Mouse (Mus musculus) intestine, embryonic 15.5 days (tissue): ENCODE results near the gene Prune1. TPM values are rescaled to one million over a fixed set of nuclear protein-coding genes. Genes with fewer than 3 reads are reported as not detected.
"Not testable (repeated sequence)": the region's sequence is repeated elsewhere in the genome, so short reads cannot be mapped to it uniquely, and the experiment has no call there.

Experiments
- ATAC-seq: fragments of 200-750 bp; cut with Nextera tagmentation; 2 replicates; pipeline ENCODE4 v1.8.0; 2017; ENCODE audit warnings: moderate TSS enrichment, moderate library complexity
- H3K27ac ChIP-seq: fragments of 300-500 bp; sonication (generic); 2 replicates; pipeline ENCODE4 v1.5.1; 2015; ENCODE audit warnings: mild to moderate bottlenecking, inconsistent platforms
- H3K27me3 ChIP-seq: fragments of 300-500 bp; sonication (generic); replicated peaks from 2 replicates; pipeline ENCODE4 v1.6.1; 2015; ENCODE audit warnings: inconsistent platforms
- H3K36me3 ChIP-seq: fragments of 300-500 bp; sonication (generic); 2 replicates; pipeline ENCODE4 v1.6.1; 2015; ENCODE audit warnings: inconsistent platforms
- H3K4me1 ChIP-seq: fragments of 300-500 bp; sonication (generic); replicated peaks from 2 replicates; pipeline ENCODE4 v1.6.1; 2015; ENCODE audit warnings: inconsistent platforms
- H3K4me2 ChIP-seq: fragments of 300-500 bp; sonication (generic); replicated peaks from 2 replicates; pipeline ENCODE4 v1.6.1; 2015; ENCODE audit warnings: mild to moderate bottlenecking, inconsistent platforms
- H3K4me3 ChIP-seq: fragments of 300-500 bp; sonication (generic); replicated peaks from 2 replicates; pipeline ENCODE4 v1.5.1; 2015; ENCODE audit warnings: inconsistent platforms
- H3K9ac ChIP-seq: fragments of 300-500 bp; sonication (generic); 2 replicates; pipeline ENCODE4 v1.6.1; 2015; ENCODE audit warnings: inconsistent platforms
- H3K9me3 ChIP-seq: fragments of 300-500 bp; sonication (generic); 2 replicates; pipeline ENCODE4 v1.6.1; 2016; ENCODE audit warnings: inconsistent platforms
- WGBS: fragments of 180-500 bp; shearing (Covaris S2); methylation state at CpG from one replicate; pipeline ENCODE4 v1.1.7; 2015; 5-methylcytosine and 5-hydroxymethylcytosine counted together
- polyA plus RNA-seq: library from polyadenylated mRNA; unstranded; fragments of >200 nt; fragmentation: Nextera tagmentation; extraction: Ambion mirVana; gene quantifications from 2 replicates; pipeline ENCODE4 v1.2.1, GENCODE M21; 2015

Gene Prune1
- polyA plus RNA-seq, 1 experiment from 2014 or later, result 15.7 TPM

- Histone ChIP-seq H3K4me1 (peaks cover 11% of the 10 kb centered on the region), H3K36me3 (0 out of 2 replicates have a peak, but pooled peaks cover 2% of the 10 kb centered on the region), H3K27ac (no peak overlapping the region), H3K4me2 (no peak overlapping the region), H3K9me3 (no peaks in the 10 kb centered on the region), H3K4me3 (no peak overlapping the region), H3K27me3 (no peaks in the 10 kb centered on the region), H3K9ac (no peak overlapping the region)
- 100% methylated on average over 1 of the region's 1 CpGs for WGBS
- ATAC-seq, result no peak
Observed at GRCm38 (mm10) chr3:95213609-95213975, 68.3 kb downstream of the Prune1 start.

DNA sequence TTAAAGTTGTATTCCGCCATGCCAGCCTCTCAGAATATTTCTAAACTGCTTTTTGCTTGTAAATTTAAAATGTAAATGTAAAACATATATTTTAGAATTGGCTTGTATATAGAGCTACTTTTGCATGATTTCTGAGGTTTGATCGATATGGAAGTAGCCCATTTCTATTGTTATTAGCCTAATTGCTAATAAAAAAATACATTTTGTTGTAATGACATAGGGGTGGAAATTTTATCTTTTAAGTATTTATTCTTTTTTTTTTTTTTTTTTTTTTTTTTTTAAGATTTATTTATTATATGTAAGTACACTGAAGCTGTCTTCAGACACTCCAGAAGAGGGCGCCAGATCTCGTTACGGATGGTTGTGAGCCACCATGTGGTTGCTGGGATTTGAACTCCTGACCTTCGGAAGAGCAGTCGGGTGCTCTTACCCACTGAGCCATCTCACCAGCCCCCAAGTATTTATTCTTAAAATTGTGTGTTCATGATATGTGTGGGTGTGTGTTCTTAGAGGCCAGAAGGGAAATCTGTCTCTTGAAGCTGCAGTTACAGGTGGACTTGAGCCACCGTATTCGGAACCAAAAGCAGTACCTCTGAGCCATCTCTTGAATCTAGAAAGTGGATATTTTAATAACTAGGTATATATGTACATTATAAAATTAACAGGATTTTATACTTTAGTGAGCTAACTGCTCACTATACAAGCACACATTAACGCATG lies 68.8 kb downstream of the Prune1 start:
- not testable (repeated sequence) for H3K4me2 ChIP-seq, H3K9ac ChIP-seq
- WGBS, result 85% methylated on average over 10 of the region's 10 CpGs

DNA sequence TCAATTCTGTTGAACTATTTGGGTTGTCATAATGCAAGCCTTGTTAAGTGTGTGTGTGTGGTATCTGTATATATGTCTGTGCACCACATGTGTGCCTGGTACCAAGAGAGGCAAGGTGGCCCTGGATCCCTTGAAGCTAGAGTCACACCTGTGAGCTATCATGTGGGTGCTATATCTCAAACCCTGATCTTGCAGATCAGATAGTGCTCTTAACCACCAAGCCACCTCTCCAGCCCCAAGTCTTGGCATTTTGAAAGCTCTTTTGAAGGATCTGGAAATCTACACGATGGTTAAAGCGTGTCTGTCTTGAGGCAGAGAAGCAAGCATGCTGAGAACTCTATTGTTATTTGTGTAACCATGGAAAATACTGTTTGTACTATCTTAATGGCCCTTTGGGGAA lies 71.3 kb downstream of the Prune1 start:
- no peaks in the 10 kb centered on the region for H3K4me1 ChIP-seq
- WGBS, result 82% methylated on average over 2 of the region's 2 CpGs
- no peak for ATAC-seq
- H3K27me3 ChIP-seq, result no peaks in the 10 kb centered on the region
- no peaks in the 10 kb centered on the region for H3K9me3 ChIP-seq
- H3K36me3 ChIP-seq, result peaks cover 11% of the 10 kb centered on the region; the same call in 1 of the 2 replicates
- H3K27ac ChIP-seq, result no peak overlapping the region
- H3K4me2 ChIP-seq, result no peak overlapping the region
- no peak overlapping the region for H3K9ac ChIP-seq
- H3K4me3 ChIP-seq, result no peak overlapping the region

More for the DNA sequence above, 68.8 kb downstream of the Prune1 start:
- not testable (repeated sequence) for H3K9me3 ChIP-seq, H3K4me3 ChIP-seq, ATAC-seq, H3K4me1 ChIP-seq, H3K36me3 ChIP-seq, H3K27ac ChIP-seq, H3K27me3 ChIP-seq

DNA sequence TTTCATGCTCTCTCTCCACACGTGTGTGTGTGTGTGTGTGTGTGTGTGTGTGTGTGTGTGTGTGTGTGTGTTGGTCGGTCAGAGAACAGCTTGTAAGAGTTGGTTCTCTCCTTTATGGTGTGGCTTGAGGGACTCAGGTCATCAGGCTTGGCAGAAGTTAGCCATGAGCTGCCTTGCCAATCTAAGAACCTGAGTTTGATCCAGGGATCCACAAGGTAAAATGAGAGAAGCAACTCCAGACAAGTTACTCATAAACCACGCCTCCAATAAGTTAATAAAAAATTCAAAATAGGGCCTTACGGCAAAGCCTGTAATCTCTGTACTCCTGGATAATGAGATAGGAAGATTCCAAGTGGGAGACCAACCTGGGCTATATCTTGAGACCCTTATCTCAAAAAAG lies 73.6 kb downstream of the Prune1 start:
- Histone ChIP-seq H3K9me3 (no peaks in the 10 kb centered on the region), H3K27ac (no peak overlapping the region), H3K27me3 (no peaks in the 10 kb centered on the region), H3K4me1 (no peaks in the 10 kb centered on the region), H3K4me3 (no peak overlapping the region), H3K9ac (no peak overlapping the region), H3K4me2 (no peak overlapping the region), H3K36me3 (peaks cover 22% of the 10 kb centered on the region)
- 86% methylated on average over 3 of the region's 4 CpGs for WGBS
- no peak for ATAC-seq

GRCm38 (mm10) chr3:95203880-95204279 lies 78.0 kb downstream of the Prune1 start:
- no peaks in the 10 kb centered on the region for H3K27me3 ChIP-seq
- 94% methylated on average over 6 of the region's 6 CpGs for WGBS
- H3K4me1 ChIP-seq, result no peaks in the 10 kb centered on the region
- no peak overlapping the region for H3K9ac ChIP-seq
- H3K27ac ChIP-seq, result no peak overlapping the region
- peaks cover 52% of the 10 kb centered on the region for H3K36me3 ChIP-seq
- ATAC-seq, result no peak
- no peak overlapping the region for H3K4me3 ChIP-seq
- no peak overlapping the region for H3K4me2 ChIP-seq
- no peaks in the 10 kb centered on the region for H3K9me3 ChIP-seq

Other genes with a start within 250 kb of the Prune1 start
- gene Psmd4, start 239.5 kb downstream of the Prune1 start, polyA plus RNA-seq, result 205 and 218 TPM in 2 replicates
- gene Pip5k1a, start 175.1 kb downstream of the Prune1 start, polyA plus RNA-seq, result 15.7 and 15.9 TPM in 2 replicates
- gene Vps72, start 171.1 kb downstream of the Prune1 start, polyA plus RNA-seq, result 112 and 113 TPM in 2 replicates
- 0.83 and 0.99 TPM in 2 replicates for gene Tmod4, start 157.6 kb downstream of the Prune1 start, polyA plus RNA-seq
- 57.0 and 62.3 TPM in 2 replicates for gene Scnm1, start 148.1 kb downstream of the Prune1 start, polyA plus RNA-seq
- 10.3 and 10.7 TPM in 2 replicates for gene Lysmd1, start 148.0 kb downstream of the Prune1 start, polyA plus RNA-seq
- gene Tnfaip8l2, start 139.7 kb downstream of the Prune1 start, polyA plus RNA-seq, result 4.3 and 5.3 TPM in 2 replicates
- gene Sema6c, start 121.6 kb downstream of the Prune1 start, polyA plus RNA-seq, result 4.3 and 4.8 TPM in 2 replicates
- gene Gabpb2, start 64.2 kb downstream of the Prune1 start, polyA plus RNA-seq, result 8.0 and 8.5 TPM in 2 replicates
- gene Cdc42se1, start 53.3 kb downstream of the Prune1 start, polyA plus RNA-seq, result 70.2 and 74.3 TPM in 2 replicates
- 19.0 and 20.2 TPM in 2 replicates for gene Mllt11, start 49.9 kb downstream of the Prune1 start, polyA plus RNA-seq
- 0.16 and 0.20 TPM in 2 replicates for gene Gm128, start 40.5 kb downstream of the Prune1 start, polyA plus RNA-seq
- gene Bnipl, start 30.9 kb downstream of the Prune1 start, polyA plus RNA-seq, result 0.36 and 0.56 TPM in 2 replicates
- 36.1 and 38.4 TPM in 2 replicates for gene Mindy1, start 731 bp downstream of the Prune1 start, polyA plus RNA-seq
- gene Anxa9, start 25.1 kb upstream of the Prune1 start, polyA plus RNA-seq, result 1.4 and 1.6 TPM in 2 replicates
- 146 and 148 TPM in 2 replicates for gene Cers2, start 32.7 kb upstream of the Prune1 start, polyA plus RNA-seq
- gene Setdb1, start 75.1 kb upstream of the Prune1 start, polyA plus RNA-seq, result 29.2 and 31.2 TPM in 2 replicates
- gene 4930558C23Rik, start 120.8 kb upstream of the Prune1 start, polyA plus RNA-seq, result not detected in 2 replicates
- gene Arnt, start 152.3 kb upstream of the Prune1 start, polyA plus RNA-seq, result 32.8 and 34.6 TPM in 2 replicates
- gene Ctsk, start 217.2 kb upstream of the Prune1 start, polyA plus RNA-seq, result 8.5 and 9.5 TPM in 2 replicates
- gene Ctss, start 244.7 kb upstream of the Prune1 start, polyA plus RNA-seq, result 28.2 and 29.6 TPM in 2 replicates